Mouse (Mus musculus) adrenal gland, adult 18-20 months (tissue): ENCODE data around the gene Glb1l. TPM values are rescaled to one million over a fixed set of nuclear protein-coding genes. Genes with fewer than 3 reads are reported as not detected.
"Not testable (repeated sequence)": the region's sequence is repeated elsewhere in the genome, so short reads cannot be mapped to it uniquely, and the experiment has no call there.

Experiments used
- DNase-seq, 2 experiments: peaks; one replicate each; pipeline ENCODE4 v3.0.0; 2021 to 2022; ENCODE audit warnings: low spot score in 2 of 2
- long read RNA-seq, 2 experiments: library from polyadenylated mRNA; stranded (forward); transcript quantifications; one replicate each; pipeline ENCODE4 v2.0.0; 2021
- total RNA-seq, 2 experiments: library from RNA; stranded (reverse); gene quantifications; 1 replicate in 1 of 2; 2 replicates in 1 of 2; pipeline ENCODE4 v1.2.3; 2021

Gene Glb1l
- 10 to 100 TPM; 16.6 to 22.8 TPM for total RNA-seq
- long read RNA-seq, experiment 1, partial matches to known transcripts, result 8 of 12 reads
- long read RNA-seq, experiment 1, other reads (novel, unspliced or antisense), result 2 of 12 reads
- long read RNA-seq, experiment 2, partial matches to known transcripts, result 5 of 11 reads
- long read RNA-seq, experiment 2, other reads (novel, unspliced or antisense), result 5 of 11 reads

DNA sequence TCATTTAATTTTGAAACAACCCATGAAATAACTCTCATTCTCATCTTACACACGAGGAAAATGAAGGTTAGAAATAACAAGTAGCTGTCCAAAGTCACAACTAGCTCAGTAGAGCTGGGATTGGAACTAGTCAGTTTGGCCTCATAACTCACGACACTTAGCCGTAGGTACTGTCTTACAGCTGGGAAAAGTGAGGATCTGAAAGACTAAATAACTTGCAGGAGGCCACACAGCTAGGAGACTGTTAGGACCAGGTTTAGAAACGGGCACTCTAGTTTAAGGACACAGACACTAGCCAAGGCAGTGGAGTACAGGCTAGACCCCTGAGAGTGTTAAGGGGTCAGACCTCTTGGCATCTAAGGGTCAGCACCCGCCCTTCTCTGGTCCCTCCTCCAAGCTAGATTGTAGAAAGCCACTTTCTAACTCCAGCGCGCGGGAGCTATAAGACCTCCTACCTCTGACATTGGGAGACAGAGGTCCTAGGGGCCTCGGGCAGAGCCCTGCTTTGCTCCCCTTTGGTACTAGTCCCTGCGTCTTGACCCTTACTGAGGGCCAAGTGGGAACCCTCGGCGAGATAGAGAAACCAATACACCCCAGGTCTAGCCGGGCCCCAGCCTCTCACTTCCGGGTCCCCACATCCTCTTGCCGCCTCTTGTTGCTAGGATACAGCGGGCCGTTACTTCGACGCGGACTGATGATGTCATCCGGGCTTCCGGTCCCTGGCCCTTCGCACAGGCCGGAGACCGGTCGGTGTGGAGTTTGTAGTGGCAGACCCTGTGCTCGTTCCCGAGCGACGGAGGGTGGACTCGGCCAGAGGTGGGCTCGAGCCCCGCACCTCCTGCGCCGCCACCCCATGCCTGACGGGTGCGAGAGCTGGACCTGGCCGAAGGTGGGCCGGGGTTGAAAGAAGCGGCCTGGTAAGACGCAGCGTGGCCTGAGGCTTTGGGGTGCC is at the start of gene Glb1l, which contains the start of gene Stk16:
TSS of gene Glb1l (minus strand) at position 678 of the 952 bp plus-strand sequence.
TSS of gene Stk16 (plus strand) at position 703 of the 952 bp plus-strand sequence.
- DNase-seq, result peak; percentile 98

DNA sequence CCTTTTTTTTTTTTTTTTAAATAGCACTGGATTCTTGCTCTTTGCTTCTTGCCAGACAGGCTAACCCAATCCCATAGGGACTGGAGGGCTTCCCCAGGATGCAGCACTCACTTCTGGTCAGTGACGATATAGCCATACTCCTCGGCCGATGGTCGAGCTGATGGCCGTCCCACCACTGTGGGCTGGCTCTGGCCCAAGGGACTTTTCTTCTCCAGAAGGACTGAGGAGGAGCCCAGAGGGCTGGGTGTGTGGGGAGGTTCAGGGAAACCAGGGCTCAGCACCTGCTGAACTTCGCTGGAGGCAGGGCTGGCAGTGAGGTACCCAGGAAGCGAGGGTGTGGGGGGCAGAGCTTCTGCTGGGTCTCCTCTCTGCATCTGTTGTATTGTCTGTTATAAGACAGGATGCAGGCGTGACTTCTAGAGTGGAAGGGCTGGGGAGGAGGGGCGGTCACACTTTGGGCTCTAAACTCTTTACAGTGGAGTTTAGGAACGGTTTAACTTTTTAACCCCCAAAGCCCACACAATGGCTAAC is 45.0 kb upstream of the Glb1l start:
- DNase-seq, result no peak

DNA sequence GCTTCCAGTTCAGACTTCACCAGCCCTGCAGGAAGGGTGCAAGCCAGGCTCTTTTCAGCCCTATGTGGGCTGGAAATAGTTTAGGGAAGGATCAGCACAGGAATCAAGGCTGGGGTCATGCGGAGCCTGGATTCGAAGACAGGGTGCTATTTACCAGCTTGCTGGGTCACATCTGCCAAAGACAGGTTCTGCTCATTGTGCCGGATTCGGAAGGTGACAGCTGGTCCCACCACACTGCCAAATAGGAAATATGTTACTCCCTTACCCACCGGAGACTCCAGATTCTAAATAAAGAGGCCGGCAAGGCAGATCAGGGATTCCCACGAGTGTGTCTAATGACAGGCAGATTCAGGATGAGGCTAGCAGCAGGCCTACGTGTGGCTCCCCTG is 44.0 kb upstream of the Glb1l start:
- DNase-seq, result no peak

GRCm38 (mm10) chr1:75253849-75254624 is 43.4 kb upstream of the Glb1l start:
- peak; percentile 86 to 88 for DNase-seq

DNA sequence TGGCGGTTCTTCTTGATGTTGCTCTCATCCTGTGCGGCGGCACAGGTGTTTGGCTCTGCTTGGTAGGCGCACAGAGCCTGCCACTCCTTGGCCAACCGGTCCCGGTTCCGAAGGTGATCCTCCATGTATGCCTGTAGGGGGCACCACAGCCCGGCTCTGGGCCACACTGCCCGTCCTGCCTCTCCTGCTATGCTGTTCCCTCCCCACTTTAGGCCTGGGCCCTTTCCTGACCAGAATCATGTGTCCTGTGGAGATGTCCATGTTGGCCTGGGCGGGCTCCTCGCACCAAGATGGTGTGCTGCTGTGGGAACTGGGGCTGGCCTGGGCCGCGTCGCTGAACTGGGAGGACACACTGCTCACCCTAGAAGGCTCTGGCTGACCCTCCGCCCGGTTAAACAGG is 42.4 kb upstream of the Glb1l start:
- DNase-seq, result no peak

GRCm38 (mm10) chr1:75252308-75252707 is 41.7 kb upstream of the Glb1l start:
- DNase-seq, result no peak

DNA sequence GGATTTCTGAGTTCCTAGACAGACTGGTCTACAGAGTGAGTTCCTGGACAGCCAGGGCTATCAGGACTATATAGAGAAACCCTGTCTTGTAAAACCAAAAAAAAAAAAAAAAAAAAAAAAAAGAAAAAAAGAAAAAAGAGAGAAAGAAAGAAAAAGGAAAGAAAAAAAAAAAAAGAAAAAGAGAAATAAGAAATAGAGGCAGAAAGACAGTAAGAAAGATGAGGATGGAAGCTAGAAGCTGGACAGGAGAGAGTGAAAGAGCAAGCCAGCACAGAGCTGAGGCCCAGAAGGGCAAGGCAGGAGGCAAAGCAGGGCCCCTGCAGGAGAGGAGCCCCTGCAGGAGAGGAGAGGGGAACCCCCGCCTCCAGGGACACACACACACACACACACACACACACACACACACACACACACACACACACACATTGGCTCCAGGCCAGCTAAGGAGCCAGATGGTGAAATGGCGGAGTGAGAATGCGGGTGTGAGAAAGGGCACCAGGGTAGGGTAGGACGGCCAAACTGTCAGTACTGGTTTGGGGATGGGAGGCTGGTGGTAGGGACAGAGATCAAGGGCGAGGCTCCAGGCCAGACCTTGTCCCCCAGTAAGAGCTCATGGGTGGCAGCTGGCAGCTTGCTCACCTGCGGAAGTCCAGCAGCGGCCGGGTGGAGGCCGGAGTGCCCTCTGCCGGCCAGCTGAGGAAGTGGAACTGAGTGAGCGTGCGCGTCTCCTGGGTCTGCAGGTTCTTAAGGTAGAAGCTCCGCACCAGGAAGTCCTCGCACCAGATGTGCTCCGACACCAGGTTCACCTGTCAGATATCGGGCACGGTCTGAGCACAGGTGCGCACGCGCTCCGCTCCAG is 40.7 kb upstream of the Glb1l start:
- peak; percentile 78 to 84 for DNase-seq

DNA sequence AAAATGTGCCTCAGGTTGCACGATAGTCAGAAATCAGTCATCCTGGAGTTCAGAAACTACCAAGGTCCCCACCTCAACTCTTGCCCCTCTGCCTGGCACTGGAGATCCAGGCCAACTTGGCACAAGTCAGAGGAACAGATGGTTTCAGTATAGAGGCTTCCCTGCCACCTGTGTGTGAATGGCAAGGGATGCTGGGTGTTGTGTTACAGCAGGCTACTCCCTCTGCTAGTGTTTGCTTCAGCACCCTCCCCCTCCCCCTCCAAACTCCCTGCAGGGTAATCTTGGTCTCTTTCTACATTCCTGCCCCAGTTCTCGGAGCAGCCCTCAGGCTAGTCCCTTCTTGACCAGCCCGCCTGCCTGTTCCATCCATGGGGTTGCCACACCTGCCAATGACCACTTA is 39.9 kb upstream of the Glb1l start:
- no peak for DNase-seq

- DNase-seq, result peak in 1 of 2 experiments; percentile 49
These were observed 37.6 kb upstream of the Glb1l start for GRCm38 (mm10) chr1:75248041-75248772.

DNA sequence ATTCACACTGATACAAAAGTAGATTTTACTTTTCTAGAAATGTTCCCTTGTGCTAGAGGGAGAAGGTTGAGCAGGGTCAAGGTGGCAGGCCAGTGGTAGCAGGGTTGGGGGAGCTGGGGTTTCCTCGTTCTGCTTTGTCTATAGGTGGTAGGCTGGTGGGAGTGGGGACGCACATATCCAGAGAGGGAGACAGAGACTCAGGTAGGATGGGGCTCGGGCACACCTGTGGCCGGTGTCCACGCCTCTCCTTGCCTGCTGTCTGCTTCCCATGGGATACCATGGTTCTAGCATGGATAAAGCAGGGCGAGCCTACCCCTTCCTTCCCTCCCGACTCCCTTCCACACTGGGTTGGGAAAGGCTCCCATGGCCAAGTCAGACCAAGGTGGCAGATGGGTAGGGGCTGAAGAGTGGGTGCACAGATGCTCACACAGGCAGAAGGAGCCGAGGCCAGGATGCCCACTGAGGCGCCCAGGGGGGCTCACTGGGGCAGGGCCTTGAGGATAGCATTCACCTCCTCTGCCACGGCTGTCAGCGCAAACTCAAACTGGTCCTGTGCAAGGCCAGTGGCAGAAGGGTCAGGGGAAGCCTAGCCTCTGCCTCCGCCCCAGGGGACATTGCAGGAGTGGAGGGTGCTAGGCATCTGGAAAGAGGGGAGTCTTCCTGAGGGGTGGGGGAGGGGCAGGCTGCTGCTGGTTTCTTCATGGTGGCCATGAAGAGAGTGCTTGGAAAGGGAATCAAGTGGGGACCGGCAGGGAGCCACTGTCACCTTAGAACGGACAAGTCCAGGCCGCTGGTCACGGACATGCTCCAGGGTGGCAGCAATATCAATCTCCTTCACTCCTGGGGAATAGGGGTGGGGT is 36.7 kb upstream of the Glb1l start:
- DNase-seq, result no peak

GRCm38 (mm10) chr1:75244836-75245235 is 34.2 kb upstream of the Glb1l start:
- no peak for DNase-seq

GRCm38 (mm10) chr1:75244175-75244826 is 33.7 kb upstream of the Glb1l start:
- no peak for DNase-seq

DNA sequence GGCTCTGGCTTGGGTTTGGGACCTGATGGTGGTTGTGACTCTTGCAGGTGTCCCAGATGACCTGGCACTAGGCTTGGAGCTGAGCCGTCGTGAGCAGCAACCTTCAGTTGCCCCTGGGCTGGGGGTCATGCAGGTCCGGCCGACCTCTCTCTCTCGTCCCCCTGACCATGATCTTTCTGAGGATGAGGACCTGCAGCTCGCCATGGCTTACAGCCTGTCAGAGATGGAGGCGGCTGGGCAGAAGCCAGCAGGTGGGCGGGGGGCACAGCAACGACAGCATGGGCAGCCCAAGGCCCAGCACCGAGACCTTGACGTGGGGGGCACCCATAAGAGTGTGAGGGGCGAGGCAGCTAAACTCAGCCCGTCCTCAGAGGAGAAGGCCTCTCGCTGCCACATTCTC is 32.8 kb upstream of the Glb1l start:
- DNase-seq, result no peak

- no peak for DNase-seq
These were observed 29.0 kb upstream of the Glb1l start for GRCm38 (mm10) chr1:75239591-75239990.

GRCm38 (mm10) chr1:75236117-75237050 is 25.8 kb upstream of the Glb1l start, which contains the start of gene Dnajb2:
Gene Dnajb2, plus strand, starts transcription at chr1:75236406.
- peak; percentile 85 to 87 for DNase-seq

DNA sequence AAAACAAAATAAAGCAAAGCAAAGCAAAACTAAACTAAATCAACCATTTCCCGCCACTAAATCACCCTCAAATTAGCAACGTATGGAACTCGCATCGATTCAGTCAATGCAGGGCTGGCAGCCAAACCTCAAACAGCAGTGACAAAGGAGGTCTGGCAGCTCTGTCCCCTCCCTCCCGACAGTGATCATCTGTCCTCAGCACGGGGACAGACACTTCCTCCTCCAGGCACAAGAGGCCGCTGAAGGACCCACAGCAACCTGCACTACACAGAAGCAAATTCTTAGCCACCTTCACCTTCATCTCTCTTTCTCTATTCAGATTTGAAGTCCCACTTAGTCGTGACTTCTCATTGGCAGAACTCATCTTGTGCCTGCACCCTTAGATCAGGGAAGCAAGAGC is 24.0 kb upstream of the Glb1l start:
- peak in 1 of 2 experiments; percentile 52 for DNase-seq

DNA sequence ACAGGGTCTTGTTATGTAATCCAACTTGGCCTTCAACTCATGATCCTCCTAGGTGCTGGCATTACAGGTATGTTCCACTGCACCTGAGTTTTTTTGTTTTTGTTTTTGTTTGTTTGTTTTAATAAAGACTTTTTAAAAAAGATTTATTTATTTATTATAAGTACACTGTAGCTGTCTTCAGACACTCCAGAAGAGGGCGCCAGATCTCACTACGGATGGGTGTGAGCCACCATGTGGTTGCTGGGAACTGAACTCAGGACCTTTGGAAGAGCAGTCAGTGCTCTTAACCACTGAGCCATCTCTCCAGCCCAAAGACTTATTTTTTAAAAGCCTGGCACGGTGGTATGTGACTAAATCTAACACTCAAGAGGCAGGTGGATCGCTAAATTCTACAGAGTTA is 21.9 kb upstream of the Glb1l start:
- DNase-seq, result not testable (repeated sequence)
